Comparison of ENCODE assay signal across 8 mouse cellular contexts in genomic region chr6:118454452-118454851, GRCm38 (mm10). TPM values are rescaled to one million over a fixed set of nuclear protein-coding genes. Genes with fewer than 3 reads are reported as not detected.
DNase-seq lines count a peak whose midpoint lies in the region; ATAC-seq lines count a peak whose summit lies in the region.

No protein-coding gene starts in this region.

- DNase-seq in cerebellum, postnatal 36 days: peak; percentile 6 to 38
- DNase-seq in cerebellum, adult 9-10 months: no peak
- DNase-seq in retina, embryonic 14.5 days (ENCODE audit: low spot score): peak; percentile 20
- DNase-seq in retina, postnatal 1 day: no peak
- DNase-seq in ovary, postnatal 36 days (ENCODE audit: low spot score): no peak
- no peak for DNase-seq in cerebellum, postnatal 14 days

- peak overlapping the region; percentile 77; the same call in 1 of the 2 replicates for H3K27ac ChIP-seq in heart, embryonic 16.5 days (ENCODE audit: low read length)
- H3K27ac ChIP-seq in macrophage: peak overlapping the region; percentile 40; the same call in 1 of the 2 replicates

- no peaks in the 10 kb centered on the region for H3K27me3 ChIP-seq in heart, embryonic 16.5 days (ENCODE audit: control insufficient read depth, insufficient read depth, low read length)

- no peaks in the 10 kb centered on the region for H3K79me2 ChIP-seq in macrophage (ENCODE audit: inconsistent target)

- H3K4me3 ChIP-seq in heart, embryonic 16.5 days (ENCODE audit: low read length): peak overlapping the region; percentile 60
- H3K4me3 ChIP-seq in macrophage (ENCODE audit: inconsistent target): peak overlapping the region; percentile 55

- no peaks in the 10 kb centered on the region for H3K36me3 ChIP-seq in heart, embryonic 16.5 days (ENCODE audit: control insufficient read depth, insufficient read depth)
- no peaks in the 10 kb centered on the region for H3K36me3 ChIP-seq in macrophage (ENCODE audit: inconsistent target)

- no peak for ATAC-seq in heart, embryonic 16.5 days (replicated peaks; ENCODE audit: extremely low read depth, insufficient read depth, low FRiP score)

- H3K9me3 ChIP-seq in heart, embryonic 16.5 days (replicated peaks; ENCODE audit: control insufficient read depth, low read length): no peaks in the 10 kb centered on the region

- H3K4me2 ChIP-seq in heart, embryonic 16.5 days (ENCODE audit: low read depth, low read length): peak overlapping the region; percentile 61

- H3K4me1 ChIP-seq in heart, embryonic 16.5 days (ENCODE audit: control insufficient read depth, insufficient read depth, low read length): peaks cover 9% of the 10 kb centered on the region

- peak overlapping the region; percentile 76 for H3K9ac ChIP-seq in heart, embryonic 16.5 days (ENCODE audit: low read length)

- 39% methylated on average over 8 of the region's 8 CpGs for WGBS in heart, embryonic 16.5 days
- WGBS in macrophage (ENCODE audit: missing documents): 67% methylated on average over 8 of the region's 8 CpGs

RNA-seq across cellular contexts. Expression of gene Zfp248, which starts 0.9 kb away (rescaled TPM):
- polyA plus RNA-seq in heart, embryonic 16.5 days (2015; fragmentation: Nextera tagmentation; extraction: Ambion mirVana): 4.0 and 4.3 TPM in 2 replicates
- total RNA-seq in macrophage (2018; cell fraction: chromatin; rRNA removed): 1 to 10 TPM in 23 of 26 experiments, under 1 TPM in 2, not detected in 1; 0.67 to 7.5 (median 2.3) TPM
- 1 to 10 TPM in 11 of 26 experiments, under 1 TPM in 15; 0.19 to 1.5 (median 0.81) TPM for total RNA-seq in macrophage (2018; cell fraction: cytosol; rRNA removed)
- total RNA-seq in macrophage (2018; cell fraction: nucleus; rRNA removed): 1 to 10 TPM in 21 of 26 experiments, under 1 TPM in 5; 0.50 to 6.9 (median 1.6) TPM
- 0.88 to 1.5 TPM (median 0.90 TPM) in 3 replicates for polyA plus RNA-seq in macrophage (2018)

RNA-seq across cellular contexts. Expression of gene Zfp9, which starts 24.7 kb away (rescaled TPM):
- polyA plus RNA-seq in heart, embryonic 16.5 days (2015; fragmentation: Nextera tagmentation; extraction: Ambion mirVana): 5.4 TPM in 2 replicates
- 1 to 10 TPM in 10 of 26 experiments, under 1 TPM in 16; 0.22 to 4.1 (median 0.81) TPM for total RNA-seq in macrophage (2018; cell fraction: chromatin; rRNA removed)
- under 1 TPM; 0.04 to 0.59 (median 0.26) TPM for total RNA-seq in macrophage (2018; cell fraction: cytosol; rRNA removed)
- total RNA-seq in macrophage (2018; cell fraction: nucleus; rRNA removed): 1 to 10 TPM in 6 of 26 experiments, under 1 TPM in 20; 0.14 to 2.6 (median 0.57) TPM
- polyA plus RNA-seq in macrophage (2018): 0.18 to 0.49 TPM (median 0.44 TPM) in 3 replicates

RNA-seq across cellular contexts. Expression of gene Bms1, which starts 35.2 kb away (rescaled TPM):
- 21.5 and 22.2 TPM in 2 replicates for polyA plus RNA-seq in heart, embryonic 16.5 days (2015; fragmentation: Nextera tagmentation; extraction: Ambion mirVana)
- 10 to 100 TPM; 16.1 to 68.9 (median 48.6) TPM for total RNA-seq in macrophage (2018; cell fraction: chromatin; rRNA removed)
- 10 to 100 TPM; 14.9 to 25.7 (median 21.8) TPM for total RNA-seq in macrophage (2018; cell fraction: cytosol; rRNA removed)
- total RNA-seq in macrophage (2018; cell fraction: nucleus; rRNA removed): 10 to 100 TPM; 14.9 to 46.8 (median 27.5) TPM
- 15.9 to 33.1 TPM (median 27.8 TPM) in 3 replicates for polyA plus RNA-seq in macrophage (2018)

Comparison
In these comparisons a context has a peak if more than half of its experiments do, and no peak if none do; other contexts are left out.
1. DNase-seq: peak in cerebellum, postnatal 36 days (2 of 2) and retina, embryonic 14.5 days (single experiment); none in cerebellum, adult 9-10 months (single experiment), retina, postnatal 1 day (single experiment), ovary, postnatal 36 days (single experiment) and cerebellum, postnatal 14 days (0 of 2).